Mouse (Mus musculus) heart, embryonic 12.5 days (tissue): ENCODE results near the gene Tescl. TPM values are rescaled to one million over a fixed set of nuclear protein-coding genes. Genes with fewer than 3 reads are reported as not detected.
A peak's percentile ranks its signal among the peaks of the same experiment; 100 is the strongest.

ENCODE experiments used
- ATAC-seq: fragments of 200-750 bp; cut with Nextera tagmentation; 2 replicates; pipeline ENCODE4 v1.8.0; 2017; ENCODE audit warnings: moderate TSS enrichment, moderate library complexity; ENCODE audit not compliant: insufficient number of reproducible peaks, low FRiP score
- H3K27ac ChIP-seq: fragments of 300-500 bp; sonication (generic); 2 replicates; pipeline ENCODE4 v1.5.1; 2016; ENCODE audit warnings: mild to moderate bottlenecking, moderate library complexity; ENCODE audit not compliant: poor library complexity, severe bottlenecking
- H3K27me3 ChIP-seq: fragments of 300-500 bp; sonication (generic); replicated peaks from 2 replicates; pipeline ENCODE4 v1.6.1; 2016; ENCODE audit warnings: mild to moderate bottlenecking, moderate library complexity
- H3K36me3 ChIP-seq: fragments of 300-500 bp; sonication (generic); 2 replicates; pipeline ENCODE4 v1.6.1; 2016; ENCODE audit warnings: mild to moderate bottlenecking, moderate library complexity
- H3K4me1 ChIP-seq: fragments of 300-500 bp; sonication (generic); replicated peaks from 2 replicates; pipeline ENCODE4 v1.6.1; 2016; ENCODE audit warnings: mild to moderate bottlenecking
- H3K4me2 ChIP-seq: fragments of 300-500 bp; sonication (generic); 2 replicates; pipeline ENCODE4 v1.6.1; 2016; ENCODE audit warnings: mild to moderate bottlenecking, moderate library complexity
- H3K4me3 ChIP-seq: fragments of 300-500 bp; sonication (generic); 2 replicates; pipeline ENCODE4 v1.5.1; 2016; ENCODE audit warnings: mild to moderate bottlenecking
- H3K9ac ChIP-seq: fragments of 300-500 bp; sonication (generic); 2 replicates; pipeline ENCODE4 v1.6.1; 2016; ENCODE audit warnings: mild to moderate bottlenecking, moderate library complexity
- H3K9me3 ChIP-seq: fragments of 300-500 bp; sonication (generic); replicated peaks from 2 replicates; pipeline ENCODE4 v1.6.1; 2016; ENCODE audit warnings: mild to moderate bottlenecking, moderate library complexity
- WGBS: fragments of 180-500 bp; shearing (Covaris S2); methylation state at CpG from one replicate; pipeline ENCODE4 v1.1.7; 2016; 5-methylcytosine and 5-hydroxymethylcytosine counted together
- polyA plus RNA-seq: library from polyadenylated mRNA; unstranded; fragments of >200 nt; fragmentation: Nextera tagmentation; extraction: Ambion mirVana; gene quantifications from 2 replicates; pipeline ENCODE4 v1.2.1, GENCODE M21; 2016

Gene Tescl
- polyA plus RNA-seq, 1 experiment from 2014 or later = not detected

GRCm38 (mm10) chr7:24298973-24299708, 34.6 kb downstream of the Tescl start:
- no peaks in the 10 kb centered on the region for H3K9me3 ChIP-seq
- ATAC-seq = peak; percentile 90
- peaks cover 53% of the 10 kb centered on the region for H3K36me3 ChIP-seq
- H3K4me1 ChIP-seq = peaks cover 11% of the 10 kb centered on the region
- peak overlapping the region; percentile 73 for H3K27ac ChIP-seq
- peak overlapping the region; percentile 97 for H3K9ac ChIP-seq
- peak overlapping the region; percentile 99 for H3K4me2 ChIP-seq
- no peaks in the 10 kb centered on the region for H3K27me3 ChIP-seq
- under 1% methylated on average over 45 of the region's 47 CpGs for WGBS
- H3K4me3 ChIP-seq = peak overlapping the region; percentile 81

GRCm38 (mm10) chr7:24298635-24298972, 35.1 kb downstream of the Tescl start:
- Histone ChIP-seq H3K4me3 (peak overlapping the region; percentile 81), H3K9me3 (no peaks in the 10 kb centered on the region), H3K9ac (peak overlapping the region; percentile 97), H3K4me2 (peak overlapping the region; percentile 99), H3K4me1 (peaks cover 11% of the 10 kb centered on the region), H3K36me3 (peaks cover 58% of the 10 kb centered on the region), H3K27ac (peak overlapping the region; percentile 73), H3K27me3 (no peaks in the 10 kb centered on the region)
- WGBS = under 1% methylated on average over 11 of the region's 12 CpGs
- ATAC-seq = no peak

- Histone ChIP-seq H3K4me2 (peak overlapping the region; percentile 99; the same call in 1 of the 2 replicates), H3K36me3 (peaks cover 58% of the 10 kb centered on the region), H3K9me3 (no peaks in the 10 kb centered on the region), H3K27ac (no peak overlapping the region), H3K27me3 (no peaks in the 10 kb centered on the region), H3K4me1 (peaks cover 11% of the 10 kb centered on the region), H3K4me3 (no peak overlapping the region), H3K9ac (no peak overlapping the region)
- WGBS = 92% methylated on average over 15 of the region's 15 CpGs
- no peak for ATAC-seq
Observed at GRCm38 (mm10) chr7:24297361-24298095, 36.2 kb downstream of the Tescl start.

- H3K9me3 ChIP-seq = no peaks in the 10 kb centered on the region
- no peak overlapping the region for H3K4me2 ChIP-seq
- no peak for ATAC-seq
- WGBS = 92% methylated on average over 7 of the region's 7 CpGs
- H3K4me1 ChIP-seq = peaks cover 11% of the 10 kb centered on the region
- no peaks in the 10 kb centered on the region for H3K27me3 ChIP-seq
- no peak overlapping the region for H3K9ac ChIP-seq
- H3K36me3 ChIP-seq = peaks cover 60% of the 10 kb centered on the region
- H3K27ac ChIP-seq = no peak overlapping the region
- no peak overlapping the region for H3K4me3 ChIP-seq
Observed at GRCm38 (mm10) chr7:24296386-24296785, 37.4 kb downstream of the Tescl start.

- Histone ChIP-seq H3K4me1 (peaks cover 11% of the 10 kb centered on the region), H3K27ac (no peak overlapping the region), H3K36me3 (peaks cover 70% of the 10 kb centered on the region), H3K4me2 (no peak overlapping the region), H3K9ac (no peak overlapping the region), H3K9me3 (no peaks in the 10 kb centered on the region), H3K4me3 (no peak overlapping the region), H3K27me3 (no peaks in the 10 kb centered on the region)
- 97% methylated on average over 7 of the region's 7 CpGs for WGBS
- ATAC-seq = no peak
Observed at GRCm38 (mm10) chr7:24295376-24295775, 38.4 kb downstream of the Tescl start.

- no peak overlapping the region for H3K27ac ChIP-seq
- H3K27me3 ChIP-seq = no peaks in the 10 kb centered on the region
- peaks cover 6% of the 10 kb centered on the region for H3K4me1 ChIP-seq
- 91% methylated on average over 4 of the region's 4 CpGs for WGBS
- H3K4me3 ChIP-seq = no peak overlapping the region
- no peak for ATAC-seq
- no peak overlapping the region for H3K4me2 ChIP-seq
- H3K36me3 ChIP-seq = peaks cover 76% of the 10 kb centered on the region
- no peaks in the 10 kb centered on the region for H3K9me3 ChIP-seq
- no peak overlapping the region for H3K9ac ChIP-seq
Observed at GRCm38 (mm10) chr7:24294763-24295162, 39.0 kb downstream of the Tescl start.

- Histone ChIP-seq H3K36me3 (peaks cover 81% of the 10 kb centered on the region), H3K27me3 (no peaks in the 10 kb centered on the region), H3K4me3 (no peak overlapping the region), H3K9ac (no peak overlapping the region), H3K4me1 (peaks cover 3% of the 10 kb centered on the region), H3K9me3 (no peaks in the 10 kb centered on the region), H3K4me2 (no peak overlapping the region), H3K27ac (no peak overlapping the region)
- no peak for ATAC-seq
- 84% methylated on average over 12 of the region's 12 CpGs for WGBS
Observed at GRCm38 (mm10) chr7:24293061-24293851, 40.5 kb downstream of the Tescl start.

GRCm38 (mm10) chr7:24291387-24292090, 42.2 kb downstream of the Tescl start:
- no peak overlapping the region for H3K4me3 ChIP-seq
- no peak overlapping the region for H3K27ac ChIP-seq
- no peak overlapping the region for H3K9ac ChIP-seq
- no peaks in the 10 kb centered on the region for H3K4me1 ChIP-seq
- peaks cover 72% of the 10 kb centered on the region for H3K36me3 ChIP-seq
- H3K4me2 ChIP-seq = no peak overlapping the region
- no peaks in the 10 kb centered on the region for H3K27me3 ChIP-seq
- ATAC-seq = no peak
- no peaks in the 10 kb centered on the region for H3K9me3 ChIP-seq
- 83% methylated on average over 27 of the region's 27 CpGs for whole genome bisulfite sequencing

- no peak overlapping the region for H3K9ac ChIP-seq
- H3K4me3 ChIP-seq = no peak overlapping the region
- H3K9me3 ChIP-seq = no peaks in the 10 kb centered on the region
- no peak overlapping the region for H3K4me2 ChIP-seq
- WGBS = 90% methylated on average over 4 of the region's 4 CpGs
- no peaks in the 10 kb centered on the region for H3K4me1 ChIP-seq
- peaks cover 59% of the 10 kb centered on the region for H3K36me3 ChIP-seq
- no peak for ATAC-seq
- no peak overlapping the region for H3K27ac ChIP-seq
- H3K27me3 ChIP-seq = no peaks in the 10 kb centered on the region
Observed at GRCm38 (mm10) chr7:24290106-24290693, 43.5 kb downstream of the Tescl start.

- Histone ChIP-seq H3K9ac (no peak overlapping the region), H3K4me3 (no peak overlapping the region), H3K4me1 (no peaks in the 10 kb centered on the region), H3K4me2 (no peak overlapping the region), H3K9me3 (no peaks in the 10 kb centered on the region; the same call in 1 of the 2 replicates), H3K27ac (no peak overlapping the region), H3K36me3 (peaks cover 42% of the 10 kb centered on the region), H3K27me3 (no peaks in the 10 kb centered on the region)
- ATAC-seq = no peak
- 84% methylated on average over 6 of the region's 6 CpGs for WGBS
Observed at GRCm38 (mm10) chr7:24288512-24288911, 45.2 kb downstream of the Tescl start.
